Mouse (Mus musculus) left cerebral cortex, postnatal 36 days (tissue): ENCODE data around the gene Ang2. TPM values are rescaled to one million over a fixed set of nuclear protein-coding genes. Genes with fewer than 3 reads are reported as not detected.

Experiments used
- DNase-seq, 2 experiments: peaks; one replicate each; pipeline ENCODE4 v3.0.0; 2021 to 2022; ENCODE audit warnings: low spot score in 2 of 2, mixed read lengths in 1 of 2
- intact Hi-C: fragments of 180-260 bp; cut with DNase I; formaldehyde crosslinking; loops from one replicate; pipeline ENCODE4 v1.15.1; 2025
- total RNA-seq, 2 experiments: library from RNA; stranded (reverse); gene quantifications; 2 replicates each; pipeline ENCODE4 v1.2.3; 2021

Gene Ang2
- total RNA-seq, 2 experiments from 2014 or later: not detected

DNA sequence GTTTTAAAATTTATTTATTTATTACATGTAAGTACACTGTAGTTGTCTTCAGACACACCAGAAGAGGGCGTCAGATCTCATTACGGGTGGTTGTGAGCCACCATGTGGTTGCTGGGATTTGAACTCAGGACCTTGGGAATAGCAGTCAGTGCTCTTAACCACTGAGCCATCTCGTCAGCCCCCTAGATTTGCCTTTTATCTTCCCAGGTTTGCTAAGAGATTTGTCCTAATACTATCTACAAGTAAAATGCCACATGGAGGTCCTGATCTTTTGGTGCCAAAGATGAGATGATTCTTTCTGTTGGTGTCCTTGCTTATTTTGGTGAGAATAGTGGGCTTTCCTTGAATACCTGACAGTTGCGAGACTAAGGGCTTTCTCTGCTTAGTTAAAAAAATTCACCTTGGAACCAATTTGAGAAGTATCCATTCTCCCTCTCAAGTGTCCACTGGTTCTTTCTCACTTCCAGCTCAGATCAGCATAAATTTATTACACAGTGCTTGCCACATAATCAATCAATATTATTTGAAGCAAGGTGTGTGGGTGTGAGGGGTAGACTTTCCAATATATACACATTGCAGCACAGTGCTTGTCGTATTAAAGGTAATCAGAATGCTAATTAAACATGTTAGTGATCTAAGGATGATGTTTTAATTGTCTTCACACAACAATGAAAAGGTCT is 42.8 kb downstream of the Ang2 start:
- no peak for DNase-seq
- intact Hi-C loops: no loop called here

DNA sequence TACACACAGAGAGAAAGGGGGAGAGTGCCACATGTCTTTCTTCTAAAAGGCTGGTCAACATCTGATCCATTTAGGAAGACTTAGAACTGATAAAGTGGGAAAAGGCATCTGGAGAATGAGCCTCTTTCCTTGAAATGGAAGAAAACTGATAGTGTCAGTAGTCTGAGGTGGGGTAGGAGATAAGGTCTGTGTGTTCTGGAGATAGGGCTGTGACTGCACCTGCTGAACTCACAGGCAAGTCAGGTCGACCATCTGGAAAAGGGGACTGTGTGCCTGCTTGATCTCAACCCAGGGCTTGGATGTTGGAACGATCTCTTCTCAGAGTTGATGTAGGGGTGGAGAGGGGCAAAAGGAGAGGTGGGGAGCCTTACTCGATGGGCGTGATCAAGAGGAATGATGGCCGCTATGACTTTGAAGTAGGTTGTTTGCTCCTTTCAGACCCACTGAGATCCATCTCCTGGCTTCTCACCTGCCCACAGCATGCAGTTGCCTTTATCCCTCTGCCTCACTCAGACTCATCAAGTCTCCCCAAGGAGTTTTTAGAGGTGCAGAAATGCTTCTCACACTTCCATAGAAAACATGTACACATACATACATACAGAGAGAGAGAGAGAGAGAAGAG is 46.6 kb downstream of the Ang2 start:
- intact Hi-C loops: no loop called here
- no peak for DNase-seq

DNA sequence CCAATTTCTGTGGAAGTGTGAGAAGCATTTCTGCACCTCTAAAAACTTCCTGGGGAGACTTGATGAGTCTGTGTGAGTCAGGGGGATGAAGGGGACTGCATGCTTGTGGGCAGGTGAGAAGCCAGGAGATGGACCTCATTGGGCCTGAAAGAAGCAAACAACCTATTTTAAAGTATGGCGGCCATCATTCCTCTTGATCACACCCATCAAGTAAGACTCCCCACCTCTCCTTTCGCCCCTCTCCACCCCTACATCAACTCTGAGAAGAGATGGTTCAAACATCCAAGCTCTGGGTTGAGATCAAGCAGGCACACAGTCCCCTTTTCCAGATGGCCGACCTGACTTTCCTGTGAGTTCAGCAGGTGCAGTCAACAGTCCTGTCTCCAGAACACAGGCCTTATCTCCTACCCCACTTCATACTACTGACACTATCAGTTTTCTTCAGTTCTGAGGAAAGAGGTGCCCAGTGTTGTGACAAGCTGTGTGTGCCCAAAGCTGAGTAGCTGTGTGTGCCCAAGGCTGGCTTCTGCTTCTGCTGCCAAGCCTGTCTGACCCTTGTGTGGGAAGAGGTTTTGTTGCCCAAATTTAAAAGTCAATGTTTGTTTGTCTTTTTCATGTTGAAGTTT is 48.6 kb downstream of the Ang2 start:
- DNase-seq: no peak

DNA sequence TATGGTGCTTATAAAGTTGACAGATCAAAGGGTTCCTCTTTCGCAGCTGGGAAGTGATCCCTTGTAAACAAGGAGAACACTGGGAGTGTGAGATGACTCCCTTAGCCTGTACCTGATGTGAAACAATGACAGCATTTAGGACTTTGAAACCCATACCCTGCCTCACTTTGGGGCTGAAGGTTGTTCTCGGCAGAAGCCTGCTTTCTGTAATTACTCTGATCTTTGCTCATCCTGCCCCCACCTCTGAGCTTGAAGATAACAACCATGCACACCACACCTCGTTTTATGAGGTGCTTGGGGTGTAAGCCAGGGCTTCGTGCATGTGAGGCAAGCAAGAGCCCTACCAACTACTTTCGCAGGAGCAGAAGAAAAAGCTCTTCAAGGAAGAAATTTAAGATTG is 49.8 kb downstream of the Ang2 start:
- DNase-seq: no peak
- intact Hi-C loops: no loop called here

More for the DNA sequence above, 48.6 kb downstream of the Ang2 start:
- intact Hi-C loops: no loop called here

DNA sequence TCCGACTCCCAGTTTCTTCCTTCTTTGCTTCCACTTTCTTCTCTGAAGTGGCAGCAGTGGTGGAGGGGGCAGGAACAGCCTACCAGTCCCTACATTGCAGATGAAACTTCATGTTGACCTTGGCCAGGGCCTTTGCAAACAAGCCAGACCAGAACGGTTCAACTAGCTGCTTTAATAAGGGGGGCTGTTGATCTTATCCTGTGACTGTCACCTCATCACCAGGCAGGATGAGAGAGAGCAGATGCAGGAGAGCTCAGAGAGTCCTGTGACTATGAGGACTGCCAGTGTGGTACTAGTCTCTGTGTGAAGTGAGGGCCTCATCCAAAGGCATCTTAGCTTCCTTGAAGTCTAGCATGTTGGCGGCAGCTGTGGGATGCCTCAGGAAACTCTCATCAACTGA is 50.9 kb downstream of the Ang2 start:
- intact Hi-C loops: no loop called here
- DNase-seq: no peak

DNA sequence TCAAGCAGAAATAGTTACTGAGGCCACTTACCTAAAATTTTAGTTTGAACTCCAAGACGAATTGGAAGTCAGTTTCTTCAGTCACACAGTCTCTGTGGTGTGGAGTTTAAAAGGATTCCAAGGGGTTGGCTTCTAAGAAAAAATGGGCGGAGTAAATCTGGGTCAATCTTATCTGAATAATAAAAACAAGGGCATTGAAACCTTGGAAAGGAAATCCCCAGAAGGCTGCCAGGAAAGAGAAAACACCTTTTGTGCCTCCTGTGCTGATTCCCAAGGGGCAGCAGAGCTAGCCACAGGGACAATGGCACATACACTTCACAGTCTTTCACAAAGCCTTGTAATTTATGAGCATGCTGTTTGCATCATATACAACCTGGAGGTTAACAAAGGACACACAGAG is 52.3 kb downstream of the Ang2 start, which contains the start of gene Rnase1:
Gene Rnase1 (minus strand): TSS at position 101 of the 400 bp plus-strand sequence.
- intact Hi-C loops: no loop called here

DNA sequence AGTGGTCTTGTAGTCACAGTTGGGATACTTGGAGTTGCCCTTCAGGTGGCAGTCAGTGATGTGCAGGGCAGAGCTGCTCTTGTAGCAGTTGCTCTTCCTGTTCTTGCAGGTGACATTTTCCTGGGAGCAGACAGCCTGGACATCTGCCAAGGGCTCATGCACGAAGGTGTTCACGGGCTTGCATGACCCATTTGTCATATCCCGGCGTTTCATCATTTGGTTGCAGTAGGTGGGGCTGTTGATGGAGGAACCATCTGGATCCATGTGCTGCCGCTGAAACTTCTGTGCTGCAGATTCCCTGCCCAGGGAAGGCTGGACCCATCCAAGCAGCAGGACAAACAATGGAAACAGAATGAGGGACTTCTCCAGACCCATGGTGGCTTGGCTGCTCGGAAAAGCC is 53.4 kb downstream of the Ang2 start:
- intact Hi-C loops: no loop called here
- DNase-seq: peak in 1 of 2 experiments; percentile 7

More for the DNA sequence above, 52.3 kb downstream of the Ang2 start, which contains the start of gene Rnase1:
- no peak for DNase-seq

Other genes starting within 250 kb of the Ang2 start
- 1 to 10 TPM; 1.1 to 1.4 TPM for gene Pnp2, start 243.2 kb downstream of the Ang2 start, total RNA-seq
- gene Rnase10, start 191.4 kb downstream of the Ang2 start, total RNA-seq: under 1 TPM; 0.20 to 0.25 TPM
- not detected for gene Rnase9, start 157.3 kb downstream of the Ang2 start, total RNA-seq
- gene Rnase11, start 149.0 kb downstream of the Ang2 start, total RNA-seq: not detected
- not detected for gene Rnase12, start 141.5 kb downstream of the Ang2 start, total RNA-seq
- gene Olfr750, start 124.7 kb downstream of the Ang2 start, total RNA-seq: not detected
- gene Rnase4, start 108.1 kb downstream of the Ang2 start, total RNA-seq: 10 to 100 TPM; 17.8 to 19.3 TPM
- 1 to 10 TPM; 3.6 to 5.3 TPM for gene Ang, start 108.0 kb downstream of the Ang2 start, total RNA-seq
- gene Eddm3b, start 84.7 kb downstream of the Ang2 start, total RNA-seq: not detected
- gene Rnase6, start 75.2 kb downstream of the Ang2 start, total RNA-seq: under 1 TPM in 1 of 2 experiments, not detected in 1; 0.12 TPM
- gene Rnase1, start 52.4 kb downstream of the Ang2 start, total RNA-seq: under 1 TPM; 0.76 to 0.97 TPM
- not detected for gene Rnase2b, start 36.9 kb downstream of the Ang2 start, total RNA-seq
- not detected for gene Ear14, start 4.2 kb upstream of the Ang2 start, total RNA-seq
- not detected for gene Rnase2a, start 57.0 kb upstream of the Ang2 start, total RNA-seq
- not detected for gene Gm7247, start 162.6 kb upstream of the Ang2 start, total RNA-seq
- not detected for gene Vmn2r88, start 211.7 kb upstream of the Ang2 start, total RNA-seq